ENCODE assay signal across 7 mouse cellular contexts in genomic region chr17:72889556-72890397, GRCm38 (mm10). TPM values are rescaled to one million over a fixed set of nuclear protein-coding genes. Genes with fewer than 3 reads are reported as not detected.
A peak's percentile ranks its signal among the peaks of the same experiment; 100 is the strongest.
DNase-seq lines count a peak whose midpoint lies in the region; ATAC-seq lines count a peak whose summit lies in the region.

No protein-coding gene starts in this region.

- no peak overlapping the region for H3K4me3 ChIP-seq in hindbrain, embryonic 14.5 days (replicated peaks; ENCODE audit: low read length)

- no peaks in the 10 kb centered on the region for H3K27me3 ChIP-seq in hindbrain, embryonic 14.5 days (ENCODE audit: control insufficient read depth, insufficient read depth, low read length)

- peak; percentile 89 for ATAC-seq in hindbrain, embryonic 14.5 days (ENCODE audit: low FRiP score)
- ATAC-seq in megakaryocyte, adult 5-6 weeks (ENCODE audit: poor library complexity, severe bottlenecking) = peak; percentile 77

- 17% methylated on average over 20 of the region's 20 CpGs for WGBS in hindbrain, embryonic 14.5 days

- H3K9ac ChIP-seq in hindbrain, embryonic 14.5 days = no peak overlapping the region

- peak overlapping the region; percentile 29; the same call in 1 of the 2 replicates for H3K4me2 ChIP-seq in hindbrain, embryonic 14.5 days (replicated peaks)

- peak overlapping the region; percentile 30; the same call in 1 of the 2 replicates for H3K27ac ChIP-seq in hindbrain, embryonic 14.5 days

- H3K36me3 ChIP-seq in hindbrain, embryonic 14.5 days (replicated peaks; ENCODE audit: control insufficient read depth, insufficient read depth) = no peaks in the 10 kb centered on the region

- DNase-seq in ZHBTc4 (ENCODE audit: low read depth, low spot score) = peak; percentile 31
- DNase-seq in cerebellum, adult 9-10 months = peak; percentile 70
- peak; percentile 69 to 74 for DNase-seq in frontal cortex, postnatal 14 days (ENCODE audit: low spot score in 2 of 2)
- DNase-seq in hindbrain, embryonic 14.5 days (ENCODE audit: low spot score) = peak; percentile 90
- DNase-seq in layer of hippocampus, postnatal 10 days (ENCODE audit: low spot score in 2 of 2) = peak; percentile 80 to 84
- DNase-seq in right cerebral cortex, adult 2 months (ENCODE audit: low spot score in 2 of 2) = peak; percentile 84 to 87

- H3K4me1 ChIP-seq in hindbrain, embryonic 14.5 days (replicated peaks; ENCODE audit: control insufficient read depth, insufficient read depth, low read length) = no peaks in the 10 kb centered on the region

- no peaks in the 10 kb centered on the region for H3K9me3 ChIP-seq in hindbrain, embryonic 14.5 days (ENCODE audit: control insufficient read depth, low read length)

RNA-seq across cellular contexts. Expression of gene Lbh, which starts 28.3 kb away (rescaled TPM):
- 6.4 and 8.1 TPM in 2 replicates for polyA plus RNA-seq in hindbrain, embryonic 14.5 days (2014; fragmentation: Nextera tagmentation; extraction: Ambion mirVana)
- total RNA-seq in layer of hippocampus, postnatal 10 days (2021) = 10 to 100 TPM; 46.5 to 47.0 TPM
- total RNA-seq in megakaryocyte, adult 5-6 weeks (2015) = 48.2 and 48.7 TPM in 2 replicates
- total RNA-seq in megakaryocyte, adult 5-6 weeks (2017) = 50.4 and 53.1 TPM in 2 replicates

RNA-seq across cellular contexts. Expression of gene Ypel5, which starts 53.5 kb away (rescaled TPM):
- polyA plus RNA-seq in hindbrain, embryonic 14.5 days (2014; fragmentation: Nextera tagmentation; extraction: Ambion mirVana) = 118 TPM in 2 replicates
- 10 to 100 TPM; 50.3 to 51.6 TPM for total RNA-seq in layer of hippocampus, postnatal 10 days (2021)
- total RNA-seq in megakaryocyte, adult 5-6 weeks (2015) = 62.6 and 73.6 TPM in 2 replicates
- total RNA-seq in megakaryocyte, adult 5-6 weeks (2017) = 71.0 TPM in 2 replicates

Comparison
In these comparisons a context has a peak if more than half of its experiments do, and no peak if none do; other contexts are left out.
1. DNase-seq: peak in every context shown above with its lines; median percentile 90 in hindbrain, embryonic 14.5 days; 86 in right cerebral cortex, adult 2 months; 82 in layer of hippocampus, postnatal 10 days; 72 in frontal cortex, postnatal 14 days; 70 in cerebellum, adult 9-10 months; 31 in ZHBTc4.